Mouse (Mus musculus) bone marrow, adult 2 months (tissue): ENCODE results near the gene Dcp1a.

ENCODE experiments used
- CTCF ChIP-seq: fragments of 200-500 bp; IDR thresholded peaks from 2 replicates; pipeline ENCODE4 v1.5.1; 2011; ENCODE audit warnings: low read length, control low read depth; ENCODE audit not compliant: control insufficient read depth, insufficient read depth
- POLR2A ChIP-seq: fragments of 200-500 bp; IDR thresholded peaks from 2 replicates; pipeline ENCODE4 v1.6.1; 2011; ENCODE audit warnings: low read depth, mild to moderate bottlenecking, control low read depth, low read length, borderline replicate concordance; ENCODE audit not compliant: control insufficient read depth

DNA sequence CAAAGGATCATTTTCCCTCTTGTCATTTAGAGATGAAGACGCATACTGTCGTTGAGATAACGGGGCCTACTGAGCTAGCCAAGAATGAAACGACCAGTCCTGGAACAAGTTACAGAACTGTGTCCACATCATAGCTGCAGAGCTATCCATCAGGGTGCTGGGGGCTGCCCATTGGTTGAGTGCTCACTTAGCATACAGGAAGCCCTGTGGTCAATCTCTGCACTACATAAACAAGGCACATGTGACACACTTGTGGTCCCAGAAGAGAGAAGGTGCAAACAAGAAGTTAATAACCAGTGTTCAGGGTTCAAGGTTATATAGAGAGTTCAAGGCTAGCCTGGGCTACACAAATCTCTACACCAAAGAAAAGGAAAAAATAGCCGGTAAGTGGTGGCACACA lies 52.1 kb downstream of the Dcp1a start:
- no peak for TF ChIP-seq CTCF
- no peak for TF ChIP-seq POLR2A
